Mouse (Mus musculus): ENCODE results near the gene Uqcc1.

GRCm38 (mm10) chr2:155848291-155848690 lies 81.8 kb downstream of the Uqcc1 start:
- TF ChIP-seq POLR2A (IDR thresholded peaks at IDR 0.05; ENCODE audit: control insufficient read depth, extremely low read depth, insufficient read depth, low read length, poor library complexity) (no peak), CTCF (IDR thresholded peaks at IDR 0.05; ENCODE audit: borderline replicate concordance, control insufficient read depth, extremely low read depth, insufficient read depth, low read length, poor library complexity) (peak; percentile 79; the same call in 1 of the 2 replicates)

All from thymus, adult 2 months (tissue).